Mouse (Mus musculus) kidney, embryonic 16.5 days (tissue): ENCODE measurements around the gene Clic1. TPM values are rescaled to one million over a fixed set of nuclear protein-coding genes. Genes with fewer than 3 reads are reported as not detected.

ENCODE experiments used
- ATAC-seq: fragments of 200-750 bp; cut with Nextera tagmentation; 2 replicates; pipeline ENCODE4 v1.8.0; 2017; ENCODE audit warnings: moderate TSS enrichment; ENCODE audit not compliant: low FRiP score, low TSS enrichment
- H3K27ac ChIP-seq: fragments of 300-500 bp; sonication (generic); 2 replicates; pipeline ENCODE4 v1.5.1; 2014; ENCODE audit warnings: low read length
- H3K27me3 ChIP-seq: fragments of 300-500 bp; sonication (generic); 2 replicates; pipeline ENCODE4 v1.6.1; 2014; ENCODE audit warnings: low read length, control low read depth, mixed read lengths; ENCODE audit not compliant: insufficient read depth
- H3K36me3 ChIP-seq: fragments of 300-500 bp; sonication (generic); 2 replicates; pipeline ENCODE4 v1.6.1; 2014; ENCODE audit warnings: low read length, control low read depth, mixed read lengths; ENCODE audit not compliant: insufficient read depth
- H3K4me1 ChIP-seq: fragments of 300-500 bp; sonication (generic); 2 replicates; pipeline ENCODE4 v1.6.1; 2014; ENCODE audit warnings: low read length, control low read depth, mixed read lengths; ENCODE audit not compliant: insufficient read depth
- H3K4me2 ChIP-seq: fragments of 300-500 bp; sonication (generic); replicated peaks from 2 replicates; pipeline ENCODE4 v1.6.1; 2014; ENCODE audit warnings: low read depth, low read length
- H3K4me3 ChIP-seq: fragments of 300-500 bp; sonication (generic); 2 replicates; pipeline ENCODE4 v1.5.1; 2014; ENCODE audit warnings: mild to moderate bottlenecking, low read length
- H3K9ac ChIP-seq: fragments of 300-500 bp; sonication (generic); replicated peaks from 2 replicates; pipeline ENCODE4 v1.6.1; 2014; ENCODE audit warnings: low read length
- H3K9me3 ChIP-seq: fragments of 300-500 bp; sonication (generic); 2 replicates; pipeline ENCODE4 v1.6.1; 2016; ENCODE audit warnings: low read length, control low read depth
- WGBS: fragments of 180-500 bp; shearing (Covaris S2); extraction: QIAGEN DNeasy Blood & Tissue Kit; methylation state at CpG from one replicate; pipeline ENCODE4 v1.1.7; 2014; 5-methylcytosine and 5-hydroxymethylcytosine counted together
- polyA plus RNA-seq: library from polyadenylated mRNA; unstranded; fragments of >200 nt; fragmentation: Nextera tagmentation; extraction: Ambion mirVana; gene quantifications from 2 replicates; pipeline ENCODE4 v1.2.1, GENCODE M21; 2015

Clic1 gene
- polyA plus RNA-seq, 1 experiment from 2014 or later, result 341 TPM

DNA sequence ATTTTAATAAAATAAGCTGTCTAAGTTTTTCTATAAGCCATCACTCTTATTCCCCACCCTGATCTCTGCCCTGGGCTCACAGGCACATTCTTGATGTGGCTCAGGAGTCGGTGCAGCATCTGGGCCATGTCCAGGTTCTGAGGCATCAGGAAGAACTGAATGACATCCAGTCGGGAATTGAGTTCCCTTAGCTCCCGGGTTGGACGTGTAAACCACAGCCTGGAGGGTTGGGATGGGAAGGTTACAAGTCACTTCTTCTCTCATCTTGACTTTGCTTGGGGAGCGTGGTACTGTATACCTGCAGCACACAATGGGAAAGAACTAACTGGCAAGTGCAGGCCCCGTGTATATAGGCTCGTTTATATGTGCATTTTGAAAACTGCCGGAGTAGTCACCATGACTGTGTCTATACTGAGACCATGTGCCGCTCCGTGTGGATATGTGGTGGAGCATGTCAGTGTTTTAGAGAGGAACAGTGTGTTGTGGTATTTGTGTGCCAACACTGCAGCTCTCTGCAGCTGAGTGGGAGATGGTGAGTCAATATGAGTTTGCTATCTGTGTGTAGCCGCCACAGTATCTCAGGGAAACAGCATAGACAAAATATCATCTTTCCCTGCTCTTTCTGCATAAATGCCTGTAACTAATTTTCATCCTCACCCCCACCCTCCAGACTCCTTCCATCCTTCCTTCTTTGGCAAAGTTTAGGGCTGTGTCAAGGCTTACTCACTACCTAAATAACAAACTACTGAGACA lies 10.5 kb upstream of the Clic1 start:
- ATAC-seq, result no peak
- no peak overlapping the region for H3K9ac ChIP-seq
- WGBS, result 82% methylated on average over 11 of the region's 11 CpGs
- no peak overlapping the region for H3K27ac ChIP-seq
- H3K36me3 ChIP-seq, result no peaks in the 10 kb centered on the region
- no peaks in the 10 kb centered on the region for H3K4me1 ChIP-seq
- no peak overlapping the region for H3K4me3 ChIP-seq
- no peak overlapping the region for H3K4me2 ChIP-seq
- no peaks in the 10 kb centered on the region for H3K9me3 ChIP-seq
- H3K27me3 ChIP-seq, result no peaks in the 10 kb centered on the region

DNA sequence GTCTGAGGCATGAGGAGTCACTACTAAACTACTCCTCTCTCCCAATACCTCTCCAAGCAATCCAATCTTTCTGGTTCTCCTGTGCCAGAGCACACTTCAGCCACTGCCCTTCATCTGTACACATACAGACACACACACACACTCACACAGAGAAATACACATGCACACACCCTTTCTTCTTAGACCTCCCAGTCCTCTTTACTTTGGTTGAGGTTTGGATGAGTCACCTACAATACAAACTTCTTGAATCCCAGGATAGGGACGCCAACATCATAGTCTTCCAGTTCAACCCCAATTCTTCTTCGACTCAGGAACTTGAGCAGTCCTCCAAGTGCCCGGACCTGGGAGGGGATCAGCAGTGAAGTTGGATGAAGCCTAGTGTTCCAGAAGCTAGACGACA lies 6.0 kb upstream of the Clic1 start:
- no peak for ATAC-seq

DNA sequence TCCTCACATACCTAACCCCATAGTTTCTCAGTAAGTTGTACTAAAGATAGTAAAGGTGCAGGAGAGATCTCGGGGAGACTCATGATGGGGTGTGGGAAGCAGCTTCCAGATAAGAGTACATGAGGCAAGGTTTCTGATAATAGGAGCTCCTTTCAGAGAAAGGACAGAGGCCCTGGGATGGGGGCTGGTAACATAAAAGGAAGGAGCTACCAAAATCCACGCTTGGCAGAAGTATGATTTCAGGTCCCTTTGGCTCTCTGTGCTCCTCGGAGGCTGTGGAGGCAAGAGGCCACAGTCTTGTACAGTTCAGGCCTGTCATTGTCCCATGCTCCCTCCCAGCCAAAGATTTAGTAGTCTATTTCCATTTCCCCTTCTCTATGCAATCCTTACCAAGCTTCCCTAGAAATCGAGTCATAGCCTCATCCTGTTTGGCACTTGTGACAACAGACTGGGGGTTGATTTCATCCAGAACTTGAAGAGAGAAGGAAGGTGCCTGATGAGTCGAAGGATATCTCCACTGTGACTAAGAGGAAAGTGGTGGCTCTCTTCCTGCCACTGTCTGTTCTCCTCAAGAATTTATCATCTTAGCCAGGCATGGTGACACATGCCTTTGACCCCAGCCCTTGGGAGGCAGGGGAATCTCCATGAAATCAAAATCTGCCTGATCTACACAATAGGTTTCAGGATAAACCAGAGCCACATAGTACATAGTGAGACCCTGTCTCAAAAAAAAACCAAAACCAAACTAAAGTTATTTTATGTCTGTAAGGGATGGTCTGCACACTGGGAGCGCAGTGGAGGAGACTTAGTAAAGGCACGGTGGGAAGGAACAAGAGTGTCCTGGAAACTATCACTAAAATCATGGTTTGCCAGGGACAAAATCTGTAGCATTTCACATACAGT lies 4.6 kb upstream of the Clic1 start:
- H3K36me3 ChIP-seq, result no peaks in the 10 kb centered on the region
- 73% methylated on average over 7 of the region's 7 CpGs for WGBS
- peaks cover 45% of the 10 kb centered on the region for H3K4me1 ChIP-seq
- no peak for ATAC-seq
- no peaks in the 10 kb centered on the region for H3K27me3 ChIP-seq
- H3K4me2 ChIP-seq, result peak overlapping the region; percentile 99
- no peaks in the 10 kb centered on the region for H3K9me3 ChIP-seq
- peak overlapping the region; percentile 99 for H3K27ac ChIP-seq
- peak overlapping the region; percentile 64 for H3K4me3 ChIP-seq
- peak overlapping the region; percentile 94 for H3K9ac ChIP-seq

More for the DNA sequence above, 6.0 kb upstream of the Clic1 start:
- Histone ChIP-seq H3K27ac (peak overlapping the region; percentile 99; the same call in 1 of the 2 replicates), H3K4me3 (no peak overlapping the region), H3K36me3 (no peaks in the 10 kb centered on the region), H3K4me1 (peaks cover 33% of the 10 kb centered on the region), H3K27me3 (no peaks in the 10 kb centered on the region), H3K9me3 (no peaks in the 10 kb centered on the region), H3K9ac (no peak overlapping the region), H3K4me2 (no peak overlapping the region)
- WGBS, result 83% methylated on average over 4 of the region's 4 CpGs

DNA sequence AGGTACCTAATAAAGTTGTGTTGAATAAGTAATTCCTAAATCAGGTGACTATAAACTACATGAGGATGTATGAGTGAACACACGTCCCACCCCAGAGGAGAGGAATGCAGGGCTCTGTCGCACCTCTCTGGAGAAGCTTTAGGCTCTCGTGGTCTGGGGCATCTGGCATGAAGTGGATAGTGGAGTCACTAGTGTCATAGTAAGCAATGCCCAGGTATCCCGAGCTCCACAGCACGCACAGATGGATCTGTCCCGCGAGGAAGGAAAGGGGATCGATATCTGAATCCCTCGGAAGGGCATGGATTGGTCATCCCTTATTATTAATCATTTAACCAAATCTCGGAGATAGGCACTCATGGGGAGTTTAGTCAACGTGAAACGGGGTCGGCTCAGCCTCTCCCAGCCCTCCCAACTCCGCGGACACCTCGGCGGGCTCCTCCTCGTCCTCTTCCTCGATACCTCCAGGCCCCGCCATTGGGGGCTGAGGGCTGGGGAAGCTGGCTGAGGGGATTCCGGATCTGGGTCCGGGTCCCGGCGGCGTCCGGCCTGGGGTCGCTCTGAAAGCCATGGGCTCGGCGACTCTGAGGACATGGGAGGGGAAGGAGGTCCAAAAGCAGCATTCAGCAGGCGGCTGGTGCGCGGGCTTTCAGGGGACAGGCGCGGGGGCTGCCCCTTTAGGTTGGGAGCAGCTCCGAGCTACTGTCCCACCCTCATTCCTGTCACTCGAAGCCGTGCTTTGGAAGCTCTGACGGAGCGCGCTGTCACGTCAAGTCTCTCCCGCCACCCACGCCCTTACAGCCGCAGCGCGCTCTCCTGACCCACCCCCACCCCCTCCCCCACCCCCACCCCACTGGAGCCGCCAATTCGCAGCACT lies 3.7 kb upstream of the Clic1 start:
- 3% methylated on average over 42 of the region's 48 CpGs for WGBS
- peak; percentile 55 for ATAC-seq
- Histone ChIP-seq H3K27me3 (no peaks in the 10 kb centered on the region), H3K4me3 (peak overlapping the region; percentile 64), H3K4me2 (peak overlapping the region; percentile 99), H3K36me3 (no peaks in the 10 kb centered on the region), H3K27ac (peak overlapping the region; percentile 99), H3K9ac (peak overlapping the region; percentile 94), H3K4me1 (peaks cover 45% of the 10 kb centered on the region), H3K9me3 (no peaks in the 10 kb centered on the region)

DNA sequence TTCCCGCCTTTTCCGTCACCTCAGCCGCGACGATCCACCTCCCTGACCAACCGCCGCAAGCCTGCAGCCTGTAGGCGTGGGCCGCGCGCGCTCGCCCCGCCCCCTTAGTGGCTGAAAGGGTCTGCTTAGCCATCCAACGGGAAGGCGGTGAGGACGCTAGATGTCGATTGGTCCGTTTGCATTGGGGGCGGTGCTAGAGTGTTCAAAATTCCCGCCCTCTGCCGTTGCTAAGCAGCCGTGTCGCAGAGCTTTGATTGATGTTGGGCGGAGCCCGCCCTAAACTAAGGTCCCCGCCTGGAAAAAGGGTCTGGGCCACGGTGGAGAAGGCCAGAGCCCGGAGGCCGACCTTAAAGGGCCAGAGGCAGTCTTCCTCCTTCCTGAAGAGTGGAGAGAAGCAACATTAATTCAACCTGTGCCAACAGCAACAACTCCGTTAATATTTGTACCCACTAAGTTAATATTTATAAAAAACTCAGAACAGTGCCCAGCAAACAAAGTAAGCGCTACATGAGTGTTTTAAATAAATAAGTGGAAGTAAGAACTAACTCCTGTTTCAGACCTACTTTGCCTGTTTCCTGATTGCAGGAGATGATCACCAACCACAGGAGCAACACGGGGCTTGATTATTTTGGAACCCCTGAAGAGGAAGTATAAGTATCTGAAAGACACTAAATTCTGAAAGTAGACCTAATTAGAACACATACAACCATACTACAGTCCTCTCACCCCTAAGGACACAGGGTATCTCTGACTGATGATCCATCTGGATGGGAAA lies 2.9 kb upstream of the Clic1 start, which contains the start of gene Msh5:
TSS of gene Msh5 (minus strand) at position 65 of the 775 bp plus-strand sequence.
- Histone ChIP-seq H3K9ac (peak within 1 kb of the TSS; percentile 94), H3K27ac (peak within 1 kb of the TSS; percentile 99), H3K36me3 (no peaks in the 10 kb centered on the region), H3K4me2 (peak within 1 kb of the TSS; percentile 99), H3K4me1 (peaks cover 49% of the 10 kb centered on the region), H3K27me3 (no peaks in the 10 kb centered on the region), H3K4me3 (peak within 1 kb of the TSS; percentile 64), H3K9me3 (no peaks in the 10 kb centered on the region)
- WGBS, result 1% methylated on average over 33 of the region's 33 CpGs
- peak; percentile 95 for ATAC-seq

DNA sequence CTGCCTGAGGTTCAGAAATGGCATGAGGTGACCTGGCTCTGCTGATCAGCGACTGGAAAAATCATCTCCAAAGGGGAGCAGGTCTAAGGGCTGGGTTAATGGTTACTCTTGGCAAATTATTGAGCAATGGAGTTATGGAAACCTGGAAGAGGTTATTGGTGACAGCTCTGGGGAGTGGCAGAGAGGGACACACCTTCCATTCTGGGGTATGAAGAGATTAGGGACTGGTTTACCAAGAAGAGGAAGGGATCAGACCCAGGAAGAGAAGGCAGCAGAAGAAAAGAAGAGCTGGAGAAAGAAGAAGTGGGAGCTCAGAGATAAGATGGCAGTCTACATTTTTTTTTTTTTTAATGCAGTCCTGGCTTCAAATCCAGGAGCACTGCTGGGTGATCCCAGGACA lies 2.1 kb upstream of the Clic1 start:
- Histone ChIP-seq H3K36me3 (peaks cover 5% of the 10 kb centered on the region), H3K9ac (peak overlapping the region; percentile 59), H3K4me2 (peak overlapping the region; percentile 99), H3K27me3 (no peaks in the 10 kb centered on the region), H3K9me3 (no peaks in the 10 kb centered on the region), H3K4me1 (peaks cover 57% of the 10 kb centered on the region), H3K27ac (peak overlapping the region; percentile 99), H3K4me3 (peak overlapping the region; percentile 2; the same call in 1 of the 2 replicates)
- WGBS, result 29% methylated on average over 1 of the region's 1 CpGs
- ATAC-seq, result no peak

DNA sequence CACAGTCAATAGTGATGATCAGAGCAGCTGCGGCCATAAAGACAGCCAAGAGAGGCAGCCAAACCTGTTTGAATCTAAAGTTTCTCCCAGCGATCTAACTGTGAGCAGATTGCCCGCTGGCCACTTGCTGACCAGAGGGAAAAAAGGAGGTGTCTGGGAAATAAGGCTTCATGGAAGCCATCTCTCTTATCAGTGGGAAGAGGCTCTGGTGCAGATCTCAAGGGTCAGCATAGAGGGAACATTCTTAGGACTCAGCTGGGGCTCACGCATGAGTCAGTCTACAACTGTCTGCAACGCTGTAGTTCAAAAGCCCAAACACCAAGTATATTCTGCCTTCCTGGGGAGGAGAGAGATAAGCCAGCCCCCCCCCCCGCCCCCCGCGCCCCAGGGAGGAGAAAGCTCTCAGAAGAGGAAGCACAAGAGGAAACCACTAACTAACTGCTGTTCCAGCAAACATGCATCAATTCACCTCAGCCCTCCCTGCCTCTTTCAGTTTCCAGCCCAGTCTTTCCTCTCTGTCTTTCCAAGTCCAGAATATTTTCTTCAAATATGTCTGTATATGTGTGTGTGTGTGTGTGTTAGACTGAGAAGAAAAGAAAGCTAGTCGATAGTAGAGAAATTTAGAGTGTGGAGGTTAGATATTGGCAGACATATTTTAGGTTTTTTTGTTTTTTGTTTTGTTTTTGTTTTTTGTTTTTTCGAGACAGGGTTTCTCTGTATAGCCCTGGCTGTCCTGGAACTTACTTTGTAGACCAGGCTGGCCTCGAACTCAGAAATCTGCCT lies 1.4 kb upstream of the Clic1 start:
- Histone ChIP-seq H3K9ac (peak overlapping the region; percentile 59), H3K27ac (peak overlapping the region; percentile 99), H3K4me2 (peak overlapping the region; percentile 99), H3K9me3 (no peaks in the 10 kb centered on the region), H3K4me3 (peak overlapping the region; percentile 4; the same call in 1 of the 2 replicates), H3K4me1 (peaks cover 60% of the 10 kb centered on the region), H3K27me3 (no peaks in the 10 kb centered on the region), H3K36me3 (peaks cover 11% of the 10 kb centered on the region)
- ATAC-seq, result no peak
- WGBS, result 35% methylated on average over 11 of the region's 11 CpGs

DNA sequence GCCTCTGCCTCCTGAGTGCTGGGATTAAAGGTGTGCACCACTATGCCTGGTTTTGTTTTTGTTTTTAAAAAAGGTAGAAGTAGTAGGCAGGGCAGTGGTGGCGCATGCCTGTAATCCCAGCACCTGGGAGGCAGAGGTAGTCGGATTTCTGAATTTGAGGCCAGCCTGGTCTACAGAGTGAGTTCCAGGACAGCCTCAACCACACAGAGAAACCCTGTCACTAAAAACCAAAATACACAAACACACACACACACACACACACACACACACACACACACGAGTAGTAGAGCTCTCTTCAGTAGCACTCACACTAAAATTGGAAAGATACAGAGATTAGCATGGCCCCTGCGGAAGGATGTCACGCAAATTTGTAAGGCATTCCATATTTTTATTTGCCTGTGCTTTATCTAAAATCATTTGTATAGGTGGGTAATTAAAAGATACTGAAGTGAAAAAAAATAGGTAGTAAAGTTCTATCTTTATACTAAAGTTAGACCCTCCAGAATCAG lies 780 bp upstream of the Clic1 start:
- no peak for ATAC-seq
- Histone ChIP-seq H3K4me2 (peak overlapping the region; percentile 94), H3K36me3 (peaks cover 16% of the 10 kb centered on the region), H3K27ac (peak overlapping the region; percentile 99), H3K4me1 (peaks cover 60% of the 10 kb centered on the region), H3K9me3 (no peaks in the 10 kb centered on the region), H3K27me3 (no peaks in the 10 kb centered on the region), H3K4me3 (no peak overlapping the region; the same call in 1 of the 2 replicates), H3K9ac (no peak overlapping the region)
- 69% methylated on average over 5 of the region's 5 CpGs for WGBS
